Mouse (Mus musculus): ENCODE data around the gene Rspo4.

The Rspo4 gene

GRCm38 (mm10) chr2:151842648-151843226 lies at the start of gene Rspo4:
TSS of gene Rspo4 (plus strand) at chr2:151842927.
- no peak for DNase-seq (ENCODE audit: low spot score)

GRCm38 (mm10) chr2:151815586-151815985 lies 27.1 kb upstream of the Rspo4 start:
- DNase-seq (ENCODE audit: low spot score) = no peak

DNA sequence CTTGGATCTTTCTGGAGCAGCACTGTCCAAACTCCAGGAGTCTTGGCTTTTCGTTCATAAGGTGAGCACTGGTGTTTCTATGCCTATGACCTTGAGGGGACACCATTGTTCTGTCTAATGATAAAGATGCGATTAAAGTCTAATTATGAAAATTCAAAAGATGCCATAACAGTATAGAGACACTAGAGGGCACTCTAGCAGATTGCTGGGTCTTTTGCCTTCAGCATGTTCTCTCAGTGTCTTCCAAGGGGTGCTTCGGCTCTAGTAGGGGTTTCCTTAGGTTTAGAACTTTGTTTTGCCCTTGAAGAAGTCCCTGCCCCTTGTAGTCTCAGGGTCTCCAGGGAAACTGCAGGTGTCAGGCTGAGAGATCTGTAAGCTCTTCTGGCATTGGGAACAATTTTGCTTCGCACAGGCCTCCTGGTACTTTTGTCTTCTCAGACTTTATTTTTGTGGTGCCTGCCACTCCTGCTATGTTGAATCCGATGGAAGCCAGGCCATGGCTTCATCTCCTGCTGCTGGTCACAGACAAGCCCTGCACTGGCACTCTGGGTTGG lies 19.6 kb downstream of the Rspo4 start:
- DNase-seq (ENCODE audit: low spot score) = no peak

- DNase-seq (ENCODE audit: low spot score) = no peak
These were observed 22.2 kb downstream of the Rspo4 start for GRCm38 (mm10) chr2:151864941-151865340.

GRCm38 (mm10) chr2:151866487-151866886 lies 23.8 kb downstream of the Rspo4 start:
- DNase-seq (ENCODE audit: low spot score) = peak; percentile 27

- no peak for DNase-seq (ENCODE audit: low spot score)
These were observed 25.5 kb downstream of the Rspo4 start for GRCm38 (mm10) chr2:151868196-151868595.

- DNase-seq (ENCODE audit: low spot score) = no peak
These were observed 31.8 kb downstream of the Rspo4 start for GRCm38 (mm10) chr2:151874551-151874950.

GRCm38 (mm10) chr2:151876012-151876485 lies 33.3 kb downstream of the Rspo4 start:
- DNase-seq (ENCODE audit: low spot score) = peak; percentile 35

DNA sequence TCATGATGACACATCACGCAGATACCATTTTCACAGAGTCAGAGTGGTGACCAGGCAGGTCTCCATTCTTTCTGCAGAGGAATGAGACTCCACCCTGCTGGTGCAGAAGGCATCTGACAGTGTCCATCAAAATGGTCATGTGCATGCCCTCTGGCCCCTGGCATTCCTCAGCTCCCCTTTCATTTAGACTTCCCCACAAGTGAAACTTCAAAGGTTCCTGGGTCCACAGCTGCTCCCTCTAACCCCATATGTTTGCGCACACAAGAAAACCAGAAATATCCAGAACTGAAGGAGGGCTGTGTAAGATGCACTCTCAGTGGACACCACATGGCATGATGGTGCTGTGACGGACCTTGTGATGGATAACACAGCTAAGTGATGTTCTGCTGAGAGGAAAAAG lies 35.9 kb downstream of the Rspo4 start:
- no peak for DNase-seq (ENCODE audit: low spot score)

GRCm38 (mm10) chr2:151879760-151880159 lies 37.0 kb downstream of the Rspo4 start:
- no peak for DNase-seq (ENCODE audit: low spot score)

DNA sequence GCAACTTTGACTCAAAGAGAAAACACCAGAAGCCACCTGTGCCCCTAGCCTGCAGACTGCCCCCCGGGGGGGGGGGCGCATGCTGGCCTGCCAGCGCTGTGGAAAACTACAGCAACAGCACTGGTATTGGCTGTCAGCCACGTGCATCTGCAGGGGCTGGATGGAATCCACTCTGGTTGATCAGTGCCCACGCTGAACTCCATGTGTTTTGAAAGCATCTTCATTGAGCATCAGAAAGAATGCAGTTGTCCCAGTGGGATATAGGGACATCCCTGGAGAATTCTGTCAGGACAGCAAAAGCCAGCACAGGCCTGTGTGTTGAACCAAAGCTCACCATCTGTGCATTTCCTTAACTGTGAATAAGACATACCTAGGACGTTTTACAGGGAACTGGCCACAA lies 48.3 kb downstream of the Rspo4 start:
- DNase-seq (ENCODE audit: low spot score) = no peak

DNA sequence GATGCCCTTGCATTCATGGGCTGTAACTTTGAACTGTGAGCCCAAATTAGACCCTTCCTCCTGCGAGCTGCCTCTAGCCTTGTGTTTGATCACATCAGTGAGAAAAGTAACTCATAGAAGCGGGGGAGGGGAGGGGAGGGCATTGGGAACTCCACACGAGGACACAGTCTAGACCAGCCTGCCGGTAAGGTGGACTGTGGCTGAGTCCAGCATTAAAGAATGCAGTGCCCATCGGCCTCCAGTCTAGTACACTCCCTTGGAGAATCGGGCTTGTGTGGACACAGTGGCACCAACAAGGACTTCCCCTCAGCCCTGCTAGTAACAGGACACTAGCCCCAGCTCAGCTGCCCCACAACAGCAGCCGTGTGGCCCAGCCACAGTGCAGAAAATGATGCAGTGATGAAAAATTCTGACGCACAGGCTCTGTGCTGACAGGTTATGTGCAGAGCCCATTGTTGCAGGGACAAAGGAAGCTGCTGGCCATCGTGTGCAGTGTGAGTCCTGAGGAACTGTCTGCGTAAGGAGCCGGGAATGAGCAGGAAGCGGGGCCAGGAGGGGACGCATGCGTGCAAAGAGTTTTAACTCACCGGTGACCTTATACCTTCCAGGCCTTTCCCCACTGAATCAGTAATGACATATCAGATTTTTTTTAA lies 50.5 kb downstream of the Rspo4 start:
- DNase-seq (ENCODE audit: low spot score) = no peak

DNA sequence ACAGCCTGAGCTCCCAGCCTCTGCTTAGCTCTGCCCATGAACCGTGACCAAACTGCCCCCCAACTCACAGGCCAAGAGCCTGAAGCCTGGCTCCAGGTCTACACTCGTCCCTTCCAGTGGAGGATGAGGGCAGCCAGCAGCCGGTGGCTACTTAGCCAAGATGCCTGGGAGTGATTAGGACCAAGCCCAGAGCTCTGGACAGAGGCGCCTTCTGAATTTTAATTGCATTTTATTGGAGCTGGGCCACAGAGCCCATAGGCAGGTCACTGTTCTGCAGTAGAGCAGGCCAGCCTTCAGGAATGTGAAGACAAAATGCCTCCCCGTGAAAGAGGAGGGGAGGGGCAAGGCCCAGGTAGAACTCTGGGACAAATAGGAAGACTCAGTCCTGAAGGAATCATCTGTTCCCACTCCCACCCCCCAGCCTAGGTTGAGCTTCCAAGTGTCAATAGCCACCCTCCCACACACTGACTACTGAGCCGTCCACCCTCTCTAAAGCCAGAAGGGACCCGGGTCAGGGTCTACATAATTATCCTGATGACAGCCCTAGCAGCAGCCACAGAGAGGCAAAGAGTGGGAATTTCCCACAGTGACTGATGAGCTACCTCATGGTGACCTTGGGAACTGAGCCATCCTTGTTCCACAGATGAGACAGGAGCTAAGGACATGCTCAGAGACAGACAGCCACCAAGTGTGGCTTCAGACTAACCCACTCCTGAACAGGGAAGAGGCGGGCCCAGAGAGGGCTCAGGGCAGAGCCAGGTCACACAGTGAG lies 51.7 kb downstream of the Rspo4 start:
- no peak for DNase-seq (ENCODE audit: low spot score)

DNA sequence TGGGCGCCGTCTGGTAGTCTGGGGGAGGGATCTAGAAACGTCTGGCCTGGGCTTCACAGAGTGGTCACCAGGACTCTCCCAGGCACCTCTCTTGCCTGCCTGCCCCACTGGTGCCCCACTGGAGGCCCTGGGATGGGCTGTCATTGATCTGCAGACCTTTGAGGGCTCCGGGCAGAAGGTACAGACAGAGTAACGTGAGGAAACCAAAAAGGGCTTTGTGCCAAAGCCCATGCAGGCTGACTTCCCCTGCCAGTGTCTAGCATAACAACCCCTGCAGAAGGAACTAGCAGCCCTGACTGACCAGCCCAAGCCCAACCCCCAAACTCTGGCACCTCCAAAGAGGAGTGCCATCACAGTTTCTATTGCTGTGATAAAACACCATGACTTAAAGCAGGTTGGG lies 53.2 kb downstream of the Rspo4 start:
- DNase-seq (ENCODE audit: low spot score) = no peak

DNA sequence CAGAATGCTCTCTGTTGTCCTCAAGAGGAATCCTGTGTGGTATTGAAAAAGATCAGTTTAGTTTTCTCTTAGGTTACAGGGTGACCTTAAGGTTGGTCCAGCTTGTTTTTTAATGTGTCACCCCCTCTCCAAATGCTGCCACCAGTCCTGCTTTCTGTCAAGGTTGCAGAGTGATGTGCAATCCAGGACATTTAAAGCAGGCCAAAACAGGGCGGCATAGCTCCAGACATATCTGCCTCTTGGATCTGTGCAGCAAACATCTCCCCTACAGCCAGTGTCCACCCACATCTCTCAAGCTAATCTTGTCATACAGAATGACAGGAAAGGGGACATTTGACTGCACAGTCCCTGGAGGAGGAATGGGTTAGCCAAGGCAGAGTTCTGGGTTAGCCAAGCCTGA lies 55.4 kb downstream of the Rspo4 start:
- DNase-seq (ENCODE audit: low spot score) = no peak

GRCm38 (mm10) chr2:151900845-151901244 lies 58.1 kb downstream of the Rspo4 start:
- DNase-seq (ENCODE audit: low spot score) = no peak

DNA sequence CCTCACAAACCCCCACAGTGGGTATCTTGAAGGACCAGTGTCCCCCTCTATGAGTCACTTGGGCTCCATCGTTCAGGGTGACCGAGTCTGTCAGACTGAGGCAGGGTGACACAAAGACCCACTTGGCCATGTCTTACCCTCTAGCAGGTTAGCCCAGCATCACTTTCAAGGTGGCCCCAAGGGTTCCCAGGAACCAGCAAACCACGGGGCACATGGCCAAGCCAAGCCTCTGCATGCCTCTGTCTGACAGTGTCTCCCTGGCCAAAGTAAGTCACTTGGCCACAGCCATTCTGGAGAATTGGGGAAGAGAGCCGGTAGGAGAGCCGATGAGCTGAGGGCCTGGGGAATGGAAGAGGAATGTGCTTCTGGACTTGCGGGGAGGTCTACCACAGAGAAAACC lies 60.5 kb downstream of the Rspo4 start:
- DNase-seq (ENCODE audit: low spot score) = no peak

DNA sequence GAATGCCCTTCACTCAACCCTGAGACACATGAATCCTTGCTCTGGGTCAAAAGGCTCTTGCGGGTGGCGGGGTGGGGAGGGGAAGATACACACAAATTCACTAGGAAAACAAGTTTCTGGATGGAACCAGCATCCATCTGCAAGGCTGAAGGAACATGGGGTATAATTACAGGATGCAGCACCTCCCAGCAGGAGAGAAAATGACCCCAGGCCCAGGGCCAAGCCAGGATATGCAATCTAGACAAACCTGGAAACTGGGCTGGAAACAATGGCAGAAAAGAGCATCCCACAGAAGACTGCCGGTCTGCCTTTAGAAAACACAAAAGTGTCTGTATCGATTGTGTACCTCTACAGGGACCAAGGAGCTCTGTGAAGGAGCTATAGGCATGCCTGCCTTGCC lies 61.2 kb downstream of the Rspo4 start:
- no peak for DNase-seq (ENCODE audit: low spot score)

- DNase-seq (ENCODE audit: low spot score) = no peak
These were observed 61.9 kb downstream of the Rspo4 start for GRCm38 (mm10) chr2:151904636-151905035.

DNA sequence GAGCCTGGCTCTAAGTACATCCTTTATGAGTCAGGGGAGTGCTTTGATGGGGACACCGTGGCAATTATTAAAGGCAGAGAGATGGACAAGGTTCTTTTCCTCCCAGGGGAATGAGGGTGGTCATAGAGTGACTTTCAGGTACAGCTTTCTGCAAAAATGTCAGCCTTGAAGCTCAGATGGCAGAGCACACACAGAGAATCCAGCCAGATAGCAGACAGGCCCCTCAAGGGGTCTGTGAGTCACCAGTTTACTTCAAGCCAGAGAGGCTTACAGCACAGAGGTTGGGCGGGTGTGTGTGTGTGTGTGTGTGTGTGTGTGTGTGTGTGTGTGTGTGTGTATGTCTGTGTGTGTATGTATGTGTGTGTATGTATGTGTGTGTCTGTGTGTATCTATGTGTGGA lies 64.3 kb downstream of the Rspo4 start:
- no peak for DNase-seq (ENCODE audit: low spot score)

DNA sequence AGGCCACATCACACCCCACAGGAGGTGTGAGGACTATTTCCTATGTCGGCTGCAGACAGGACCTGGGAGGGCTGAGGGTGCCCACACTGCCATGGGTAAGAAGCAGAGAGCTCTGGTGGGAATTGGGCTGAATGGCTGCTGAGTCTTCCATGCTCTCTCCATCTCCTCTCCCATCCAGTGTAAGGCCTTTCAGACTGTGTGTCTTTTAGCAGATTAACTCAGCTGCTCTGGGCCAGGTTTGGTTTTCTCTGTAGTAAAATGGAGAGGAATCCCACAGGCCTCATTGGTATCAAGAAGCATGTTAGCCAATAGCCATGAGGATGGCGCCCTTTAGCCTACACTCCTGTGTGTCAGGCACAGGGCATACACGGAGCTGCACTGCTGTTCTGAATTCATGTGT lies 66.7 kb downstream of the Rspo4 start:
- DNase-seq (ENCODE audit: low spot score) = no peak

DNA sequence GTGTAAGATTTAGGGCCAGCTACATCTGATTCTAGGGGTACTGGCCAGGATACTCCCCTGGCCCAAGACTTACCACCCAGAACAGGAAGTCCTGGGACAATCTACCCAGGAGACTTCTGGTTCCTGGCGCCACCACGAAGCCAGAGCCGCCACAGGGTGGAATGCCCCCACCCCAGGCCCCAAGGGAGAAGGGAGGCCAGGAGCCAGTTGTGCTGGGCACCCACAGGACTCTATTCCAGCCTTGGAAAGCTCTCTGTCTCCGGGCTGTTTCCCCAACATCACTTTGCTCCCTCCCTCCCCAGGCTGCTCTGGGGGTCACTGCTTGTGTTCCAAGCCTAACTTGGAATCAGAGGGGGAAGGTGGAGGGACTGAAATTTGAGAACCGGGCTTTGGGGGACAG lies 67.8 kb downstream of the Rspo4 start:
- DNase-seq (ENCODE audit: low spot score) = no peak

DNA sequence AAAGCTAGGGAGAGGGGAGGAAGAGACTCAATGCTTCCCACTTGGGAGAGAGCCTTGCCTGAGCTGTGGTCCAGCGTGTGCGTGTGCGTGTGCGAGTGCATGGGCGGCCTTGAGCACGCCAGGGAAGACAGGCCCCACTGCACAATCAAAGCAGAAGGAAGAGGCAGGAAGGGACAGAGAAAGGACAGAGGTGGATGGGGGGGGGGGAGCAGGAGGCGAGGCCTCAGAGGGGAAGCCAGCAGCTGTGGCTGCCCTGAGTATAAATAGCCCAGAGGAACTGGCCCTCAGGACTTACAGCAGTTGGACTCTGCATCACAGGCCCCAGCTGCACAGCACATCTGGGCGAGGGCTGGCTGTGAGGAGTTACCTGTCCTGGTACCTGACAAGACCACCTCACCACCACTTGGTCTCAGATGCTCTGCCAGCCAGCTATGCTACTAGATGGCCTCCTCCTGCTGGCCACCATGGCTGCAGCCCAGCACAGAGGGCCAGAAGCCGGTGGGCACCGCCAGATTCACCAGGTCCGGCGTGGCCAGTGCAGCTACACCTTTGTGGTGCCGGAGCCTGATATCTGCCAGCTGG lies 68.3 kb downstream of the Rspo4 start, which contains the start of gene Angpt4:
TSS of gene Angpt4 (plus strand) at position 292 of the 582 bp plus-strand sequence.
- DNase-seq (ENCODE audit: low spot score) = no peak
